Mouse (Mus musculus) heart, embryonic 10.5 days (tissue): Measurements from ENCODE around the gene Scd3. TPM values are rescaled to one million over a fixed set of nuclear protein-coding genes. Genes with fewer than 3 reads are reported as not detected.
A peak's percentile ranks its signal among the peaks of the same experiment; 100 is the strongest.
"Not testable (repeated sequence)": the region's sequence is repeated elsewhere in the genome, so short reads cannot be mapped to it uniquely, and the experiment has no call there.

Experiments used
- DNase-seq: peaks from one replicate; pipeline ENCODE4 v3.0.0-alpha.2; 2017; ENCODE audit warnings: low spot score
- H3K27ac ChIP-seq: fragments of 300-500 bp; sonication (generic); 2 replicates; pipeline ENCODE4 v1.5.1; 2016; ENCODE audit warnings: mild to moderate bottlenecking
- H3K27me3 ChIP-seq: fragments of 300-500 bp; sonication (generic); 2 replicates; pipeline ENCODE4 v1.6.1; 2016; ENCODE audit warnings: mild to moderate bottlenecking; ENCODE audit not compliant: poor library complexity, insufficient read depth, severe bottlenecking
- H3K36me3 ChIP-seq: fragments of 300-500 bp; sonication (generic); 2 replicates; pipeline ENCODE4 v1.6.1; 2016; ENCODE audit warnings: mild to moderate bottlenecking, moderate library complexity
- H3K4me1 ChIP-seq: fragments of 300-500 bp; sonication (generic); 2 replicates; pipeline ENCODE4 v1.6.1; 2016; ENCODE audit warnings: mild to moderate bottlenecking
- H3K4me3 ChIP-seq: fragments of 300-500 bp; sonication (generic); 2 replicates; pipeline ENCODE4 v1.5.1; 2016; ENCODE audit warnings: mild to moderate bottlenecking, moderate library complexity
- H3K9me3 ChIP-seq: fragments of 300-500 bp; sonication (generic); 2 replicates; pipeline ENCODE4 v1.6.1; 2016; ENCODE audit warnings: mild to moderate bottlenecking, moderate library complexity
- WGBS: fragments of 180-500 bp; shearing (Covaris S2); methylation state at CpG from one replicate; pipeline ENCODE4 v1.1.7; 2016; 5-methylcytosine and 5-hydroxymethylcytosine counted together
- polyA plus RNA-seq: library from polyadenylated mRNA; unstranded; fragments of >200 nt; fragmentation: Nextera tagmentation; extraction: Ambion mirVana; gene quantifications from 2 replicates; pipeline ENCODE4 v1.2.1, GENCODE M21; 2016

Scd3 gene
- polyA plus RNA-seq, 1 experiment from 2014 or later = 0.64 TPM

DNA sequence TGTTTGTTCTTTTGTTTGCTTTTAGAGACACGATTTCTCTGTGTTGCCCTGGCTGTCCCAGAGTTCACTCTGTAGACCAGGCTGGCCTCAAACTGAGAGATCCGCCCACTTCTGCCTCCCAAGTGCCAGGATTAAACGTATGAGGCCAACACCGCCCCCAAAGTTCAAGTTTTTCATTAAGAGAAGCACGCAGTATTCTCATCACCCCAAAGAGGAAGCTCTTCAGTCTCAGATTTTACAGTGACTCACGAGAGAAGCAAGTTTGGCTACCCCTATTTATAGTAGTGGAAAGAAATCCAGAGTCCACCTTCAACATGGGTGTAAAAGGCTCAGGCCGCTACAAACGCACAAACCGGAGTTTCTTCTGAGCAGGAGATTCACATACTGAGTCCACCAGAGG, 61.2 kb downstream of the Scd3 start:
- Histone ChIP-seq H3K36me3 (no peaks in the 10 kb centered on the region), H3K4me1 (peaks cover 26% of the 10 kb centered on the region), H3K9me3 (no peaks in the 10 kb centered on the region), H3K27ac (no peak overlapping the region), H3K4me3 (no peak overlapping the region), H3K27me3 (no peaks in the 10 kb centered on the region)
- DNase-seq = no peak
- 75% methylated on average over 9 of the region's 9 CpGs for WGBS

DNA sequence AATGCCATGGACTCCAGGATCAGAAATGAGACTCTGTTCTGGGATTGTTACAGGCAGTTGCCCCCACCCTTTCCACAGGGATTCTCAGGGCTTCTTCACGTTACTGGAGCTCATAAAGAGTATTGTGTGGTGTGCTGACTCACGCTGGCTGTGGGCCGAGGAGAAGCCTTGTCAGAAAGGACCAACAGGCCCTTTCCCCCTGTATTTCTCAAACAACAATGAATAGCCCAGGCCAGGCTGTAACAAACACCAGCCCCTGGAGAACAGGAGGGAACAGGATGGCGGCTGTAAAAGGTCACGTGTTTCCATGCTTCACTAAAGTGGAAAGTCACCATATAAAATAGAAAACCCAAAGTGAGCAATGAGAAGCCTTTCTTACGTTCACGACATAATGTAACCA, 62.2 kb downstream of the Scd3 start:
- H3K27ac ChIP-seq = peak overlapping the region; percentile 36; the same call in 1 of the 2 replicates
- DNase-seq = no peak
- peaks cover 26% of the 10 kb centered on the region for H3K4me1 ChIP-seq
- H3K36me3 ChIP-seq = no peaks in the 10 kb centered on the region
- WGBS = 62% methylated on average over 7 of the region's 7 CpGs
- H3K4me3 ChIP-seq = no peak overlapping the region
- H3K9me3 ChIP-seq = no peaks in the 10 kb centered on the region
- no peaks in the 10 kb centered on the region for H3K27me3 ChIP-seq

DNA sequence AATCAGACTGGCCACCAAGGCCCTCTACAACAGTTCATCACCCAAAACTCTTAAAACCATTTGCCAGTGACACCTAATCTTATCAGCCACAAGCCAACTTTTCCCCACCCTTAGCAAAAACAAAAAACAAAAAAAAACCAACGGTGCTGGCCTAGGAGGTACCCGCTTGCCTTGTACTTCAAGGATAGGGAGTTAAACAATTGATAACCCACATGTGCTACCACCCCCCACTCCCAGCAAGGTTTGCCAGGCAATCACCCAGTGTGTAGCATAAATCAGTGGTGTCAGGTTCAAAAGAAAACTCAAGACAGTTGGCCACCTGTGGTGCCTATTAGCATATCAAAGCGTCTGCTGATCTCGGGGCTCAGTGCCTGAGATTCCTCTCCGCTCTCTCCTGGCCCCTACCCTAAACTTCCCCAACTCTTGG, 62.9 kb downstream of the Scd3 start:
- no peak for DNase-seq
- Histone ChIP-seq H3K27me3 (no peaks in the 10 kb centered on the region), H3K9me3 (no peaks in the 10 kb centered on the region), H3K4me1 (peaks cover 26% of the 10 kb centered on the region), H3K27ac (peak overlapping the region; percentile 97; the same call in 1 of the 2 replicates), H3K36me3 (no peaks in the 10 kb centered on the region), H3K4me3 (peak overlapping the region; percentile 77)
- 36% methylated on average over 5 of the region's 5 CpGs for WGBS

DNA sequence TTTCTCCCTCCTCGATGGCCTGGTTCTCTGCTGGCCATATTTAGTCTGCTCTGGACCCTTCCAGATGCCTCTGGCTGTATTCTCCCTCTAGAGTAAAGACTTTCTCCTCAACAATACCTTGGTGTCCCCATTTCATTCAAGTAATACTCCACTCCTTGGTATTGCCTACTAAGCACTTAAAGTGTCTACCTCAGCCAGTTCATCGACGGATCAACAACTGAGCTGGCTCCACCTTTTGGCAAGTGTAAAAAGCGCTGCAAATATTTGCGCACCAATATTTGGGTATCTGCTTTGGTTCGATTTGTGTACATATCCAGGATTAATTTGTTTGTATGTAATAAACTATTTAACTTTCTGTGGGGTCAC, 63.4 kb downstream of the Scd3 start:
- Histone ChIP-seq H3K27ac (peak overlapping the region; percentile 97), H3K4me3 (peak overlapping the region; percentile 77), H3K27me3 (no peaks in the 10 kb centered on the region), H3K4me1 (peaks cover 26% of the 10 kb centered on the region), H3K9me3 (no peaks in the 10 kb centered on the region), H3K36me3 (no peaks in the 10 kb centered on the region)
- DNase-seq = no peak
- WGBS = 6% methylated on average over 6 of the region's 6 CpGs

DNA sequence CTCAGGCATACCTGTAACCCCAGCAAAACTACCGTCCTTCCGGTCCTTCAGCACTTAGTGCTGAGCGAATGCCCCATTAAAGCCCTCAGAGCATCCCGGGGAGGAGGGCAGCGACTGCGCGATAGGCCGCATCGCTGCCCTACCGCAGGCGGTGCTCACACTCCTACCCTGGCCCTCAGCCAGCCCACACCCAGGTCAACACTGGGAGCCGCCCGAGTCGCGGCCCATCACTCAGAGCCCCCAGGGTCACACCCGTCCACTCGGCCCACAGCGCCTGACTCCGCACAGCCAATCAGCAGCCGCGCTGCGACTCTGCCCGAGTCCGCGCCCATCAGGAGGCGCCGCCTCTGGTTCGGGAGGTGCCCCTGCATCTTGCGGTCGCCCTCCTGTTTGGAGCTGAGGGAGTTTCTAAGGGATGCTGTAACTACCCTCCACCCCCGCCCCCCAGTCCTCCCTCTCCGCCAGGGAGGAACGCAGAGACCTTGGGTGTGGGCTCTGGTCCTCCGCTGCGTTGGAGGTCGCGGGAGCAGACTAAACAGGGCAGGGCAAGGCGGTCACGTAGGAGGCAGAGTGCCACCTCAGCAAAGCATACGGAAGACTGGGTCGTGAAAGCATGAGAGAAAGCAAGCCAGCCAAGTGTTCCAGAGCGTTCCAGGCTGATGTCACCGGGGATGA, 63.9 kb downstream of the Scd3 start:
- 0% methylated on average over 43 of the region's 43 CpGs for WGBS
- peak; percentile 99 for DNase-seq
- no peaks in the 10 kb centered on the region for H3K36me3 ChIP-seq
- H3K9me3 ChIP-seq = no peaks in the 10 kb centered on the region
- no peaks in the 10 kb centered on the region for H3K27me3 ChIP-seq
- peaks cover 26% of the 10 kb centered on the region for H3K4me1 ChIP-seq
- peak overlapping the region; percentile 97 for H3K27ac ChIP-seq
- H3K4me3 ChIP-seq = peak overlapping the region; percentile 77

DNA sequence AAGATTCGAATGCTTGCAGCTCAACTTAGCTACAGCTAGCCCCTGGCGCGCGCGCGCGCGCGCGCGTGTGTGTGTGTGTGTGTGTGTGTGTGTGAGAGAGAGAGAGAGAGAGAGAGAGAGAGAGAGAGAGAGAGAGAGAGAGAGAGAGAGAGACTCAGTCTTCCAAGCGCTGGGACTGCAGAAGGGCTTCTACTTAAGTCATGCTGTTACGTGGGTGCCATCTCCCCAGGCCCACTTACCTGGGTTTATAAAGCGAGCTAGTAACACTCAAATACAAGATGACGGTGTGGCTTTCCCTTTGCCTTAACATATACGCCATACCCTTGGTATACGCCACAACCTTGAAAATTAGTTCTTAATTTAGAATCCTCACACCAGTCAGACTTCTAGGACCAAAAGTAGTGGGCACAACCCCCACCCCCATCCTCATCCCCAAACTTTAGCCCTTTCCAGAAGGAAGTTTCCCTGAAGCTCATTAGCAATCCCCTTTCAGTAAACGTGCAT, 64.5 kb downstream of the Scd3 start:
- DNase-seq = no peak
- Histone ChIP-seq H3K9me3 (no peaks in the 10 kb centered on the region), H3K4me1 (peaks cover 26% of the 10 kb centered on the region), H3K36me3 (no peaks in the 10 kb centered on the region), H3K27ac (peak overlapping the region; percentile 97), H3K4me3 (peak overlapping the region; percentile 77), H3K27me3 (no peaks in the 10 kb centered on the region)
- WGBS = 7% methylated on average over 18 of the region's 18 CpGs

DNA sequence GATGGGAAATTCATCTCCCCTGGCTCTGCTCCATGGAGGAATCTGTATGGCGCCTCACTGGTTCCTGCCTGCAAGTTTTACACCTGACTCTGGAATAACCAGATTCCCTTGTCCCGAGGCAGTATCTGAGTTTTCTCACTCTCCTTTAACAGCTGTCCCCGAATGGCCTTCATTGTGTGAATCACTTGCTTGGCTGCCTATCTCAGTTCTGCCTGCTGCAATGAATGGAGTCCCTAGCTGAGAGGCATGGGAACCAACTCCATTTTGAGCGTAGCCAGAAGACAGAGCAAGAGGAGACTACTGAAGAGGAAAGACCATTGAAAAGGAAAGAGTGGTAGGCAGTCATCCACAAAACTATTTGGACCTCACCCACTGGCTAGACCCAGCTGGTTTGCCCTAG, 70.6 kb downstream of the Scd3 start:
- H3K27me3 ChIP-seq = no peaks in the 10 kb centered on the region
- H3K27ac ChIP-seq = no peak overlapping the region
- peaks cover 12% of the 10 kb centered on the region; the same call in 1 of the 2 replicates for H3K4me1 ChIP-seq
- no peaks in the 10 kb centered on the region for H3K36me3 ChIP-seq
- H3K9me3 ChIP-seq = no peaks in the 10 kb centered on the region
- no peak for DNase-seq
- WGBS = 75% methylated on average over 4 of the region's 4 CpGs
- no peak overlapping the region for H3K4me3 ChIP-seq

DNA sequence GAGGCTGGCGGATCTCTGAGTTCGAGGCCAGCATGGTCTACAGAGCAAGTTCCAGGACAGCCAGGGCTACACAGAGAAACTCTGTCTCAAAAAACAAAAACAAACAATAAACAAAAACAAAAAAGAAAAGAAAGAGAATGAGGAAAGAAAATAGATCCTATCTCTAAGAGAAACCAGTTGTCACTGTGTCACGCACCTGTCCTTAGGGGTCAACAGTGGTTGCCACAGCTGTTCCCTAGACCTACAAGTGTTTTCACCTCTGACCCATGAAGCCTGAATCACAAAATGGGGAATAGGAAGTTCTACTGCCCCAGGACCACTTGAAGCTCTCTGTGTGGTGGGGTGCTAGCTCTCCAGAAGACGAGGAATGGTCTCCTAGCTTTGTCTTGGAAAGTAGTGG, 71.4 kb downstream of the Scd3 start:
- DNase-seq = no peak
- Histone ChIP-seq H3K4me1 (peaks cover 13% of the 10 kb centered on the region; the same call in 1 of the 2 replicates), H3K4me3 (no peak overlapping the region), H3K9me3 (no peaks in the 10 kb centered on the region), H3K36me3 (no peaks in the 10 kb centered on the region), H3K27me3 (no peaks in the 10 kb centered on the region), H3K27ac (no peak overlapping the region)
- WGBS = 90% methylated on average over 4 of the region's 4 CpGs

DNA sequence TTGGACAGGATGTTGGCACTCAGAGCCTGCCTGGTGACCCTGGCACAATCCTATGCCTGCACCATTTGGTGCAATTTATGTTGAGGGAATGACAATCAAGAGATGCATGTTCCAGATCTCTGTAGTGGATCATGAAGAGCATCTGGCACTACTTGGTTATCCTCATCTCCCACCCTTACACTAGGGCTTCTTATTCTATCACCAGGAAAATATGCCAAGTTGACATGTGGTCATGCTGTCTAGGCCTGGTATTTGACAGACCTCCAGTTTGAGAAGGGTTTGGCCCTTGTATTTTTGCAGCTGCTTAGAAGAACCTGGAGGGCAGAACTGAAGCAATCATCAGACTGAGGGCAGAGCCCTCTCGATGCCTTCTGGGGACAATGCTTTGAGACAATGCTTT, 72.3 kb downstream of the Scd3 start:
- H3K9me3 ChIP-seq = no peaks in the 10 kb centered on the region
- DNase-seq = no peak
- H3K4me1 ChIP-seq = peaks cover 21% of the 10 kb centered on the region; the same call in 1 of the 2 replicates
- no peaks in the 10 kb centered on the region for H3K27me3 ChIP-seq
- H3K27ac ChIP-seq = no peak overlapping the region
- no peaks in the 10 kb centered on the region for H3K36me3 ChIP-seq
- no peak overlapping the region for H3K4me3 ChIP-seq
- WGBS = 79% methylated on average over 1 of the region's 1 CpGs

DNA sequence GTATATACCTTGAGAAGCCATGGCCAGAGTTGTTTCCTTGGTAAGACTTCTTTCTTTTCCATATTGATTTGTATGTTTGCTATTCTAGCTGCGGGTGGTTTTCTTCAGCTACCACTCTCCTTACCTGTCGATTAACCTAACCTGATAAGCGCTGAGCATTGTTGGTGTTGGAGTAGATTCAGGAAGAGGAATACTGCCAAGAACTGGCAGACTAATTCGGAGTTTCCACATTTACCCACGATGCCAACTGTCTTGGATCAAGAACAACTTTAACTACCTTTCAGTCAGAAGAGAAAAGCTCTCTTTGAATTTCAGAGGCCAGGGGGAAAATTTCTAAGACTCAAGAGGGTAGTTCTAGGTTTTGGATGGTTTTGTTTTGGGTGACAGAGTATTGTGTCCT, 73.8 kb downstream of the Scd3 start:
- Histone ChIP-seq H3K9me3 (no peaks in the 10 kb centered on the region), H3K27me3 (no peaks in the 10 kb centered on the region), H3K36me3 (no peaks in the 10 kb centered on the region), H3K4me1 (peaks cover 31% of the 10 kb centered on the region), H3K27ac (no peak overlapping the region), H3K4me3 (no peak overlapping the region)
- DNase-seq = no peak
- 79% methylated on average over 5 of the region's 5 CpGs for WGBS

DNA sequence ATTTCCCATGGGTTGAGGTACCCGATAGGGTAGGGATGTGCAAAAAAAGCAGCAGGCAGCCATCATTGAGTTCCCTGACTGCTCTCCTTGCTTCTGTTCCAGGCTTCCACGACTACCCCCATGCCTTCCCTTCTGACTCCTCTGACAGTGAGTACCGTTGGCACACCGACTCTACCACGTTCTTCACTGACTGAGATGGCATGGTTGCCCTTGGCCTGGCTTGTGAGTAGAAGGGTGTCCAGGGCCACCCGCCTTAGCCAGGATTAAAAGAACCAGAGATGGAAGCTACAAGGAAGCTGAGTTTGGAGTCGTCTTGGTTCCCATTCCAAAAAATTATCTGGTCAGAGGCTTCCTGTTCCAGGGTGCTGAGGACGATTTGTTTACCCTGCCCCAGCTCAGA, 74.9 kb downstream of the Scd3 start:
- peaks cover 40% of the 10 kb centered on the region for H3K4me1 ChIP-seq
- WGBS = 83% methylated on average over 8 of the region's 8 CpGs
- no peak overlapping the region for H3K4me3 ChIP-seq

DNA sequence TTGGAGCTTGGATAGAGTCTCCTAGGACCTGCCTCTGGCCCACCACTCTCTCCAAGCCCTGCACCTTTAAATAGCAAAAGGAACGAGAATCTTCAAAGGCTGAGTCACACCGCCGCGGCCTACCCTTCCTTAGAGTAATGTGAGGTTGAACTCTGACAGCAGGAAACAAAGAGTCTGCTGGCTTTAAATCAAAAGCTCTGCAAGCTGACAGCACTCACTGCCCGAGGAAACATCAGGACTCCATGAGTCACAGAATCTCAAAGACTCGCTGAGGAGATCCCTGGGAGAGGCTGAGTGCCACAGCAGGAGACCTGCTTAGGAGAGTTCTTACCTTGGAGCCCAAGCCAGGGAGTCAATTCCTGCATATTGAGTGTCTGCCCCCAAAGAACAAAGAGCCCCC, 77.7 kb downstream of the Scd3 start:
- Histone ChIP-seq H3K9me3 (no peaks in the 10 kb centered on the region), H3K4me1 (peaks cover 62% of the 10 kb centered on the region), H3K27ac (peak overlapping the region; percentile 87), H3K36me3 (no peaks in the 10 kb centered on the region), H3K27me3 (no peaks in the 10 kb centered on the region), H3K4me3 (peak overlapping the region; percentile 12; the same call in 1 of the 2 replicates)
- 8% methylated on average over 6 of the region's 6 CpGs for WGBS
- DNase-seq = no peak

More for the DNA sequence above, 74.9 kb downstream of the Scd3 start:
- no peaks in the 10 kb centered on the region for H3K36me3 ChIP-seq
- no peaks in the 10 kb centered on the region for H3K27me3 ChIP-seq
- peak overlapping the region; percentile 39 for H3K27ac ChIP-seq
- no peaks in the 10 kb centered on the region for H3K9me3 ChIP-seq
- DNase-seq = no peak

DNA sequence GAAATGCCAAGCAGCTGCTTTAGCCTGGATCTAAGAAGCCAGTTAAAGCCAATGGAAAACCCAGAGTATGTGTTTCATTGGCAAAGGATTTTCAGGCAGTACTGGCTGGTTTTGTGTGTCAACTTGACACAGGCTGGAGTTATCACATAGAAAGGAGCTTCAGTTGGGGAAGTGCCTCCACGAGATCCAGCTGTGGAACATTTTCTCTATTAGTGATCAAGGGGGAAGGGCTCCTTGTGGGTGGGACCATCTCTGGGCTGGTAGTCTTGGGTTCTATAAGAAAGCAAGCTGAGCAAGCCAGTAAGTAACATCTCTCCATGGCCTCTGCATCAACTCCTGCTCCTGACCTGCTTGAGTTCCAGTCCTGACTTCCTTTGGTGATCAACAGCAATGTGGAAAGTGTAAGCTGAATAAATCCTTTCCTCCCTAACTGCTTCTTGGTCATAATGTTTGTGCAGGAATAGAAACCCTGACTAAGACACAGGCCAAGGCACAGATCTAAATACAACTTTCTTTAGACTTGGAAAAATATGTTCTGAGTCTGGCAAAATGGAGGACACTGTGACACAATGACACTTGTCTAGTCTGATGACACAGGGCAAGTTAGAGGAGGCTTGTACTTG, 78.9 kb downstream of the Scd3 start:
- H3K36me3 ChIP-seq, H3K9me3 ChIP-seq, H3K27me3 ChIP-seq, DNase-seq, H3K4me3 ChIP-seq: not testable (repeated sequence)
- WGBS = 35% methylated on average over 1 of the region's 1 CpGs
- H3K27ac ChIP-seq = peak overlapping the region; percentile 93
- peaks cover 67% of the 10 kb centered on the region for H3K4me1 ChIP-seq
